Mouse (Mus musculus): Measurements from ENCODE around the gene Gm49354. TPM values are rescaled to one million over a fixed set of nuclear protein-coding genes. Genes with fewer than 3 reads are reported as not detected.

The Gm49354 gene
- polyA plus RNA-seq, 1 experiment from 2014 or later: not detected

GRCm38 (mm10) chr13:59814109-59814591 lies 32.1 kb upstream of the Gm49354 start:
- TF ChIP-seq CTCF (IDR thresholded peaks at IDR 0.05; ENCODE audit: low read depth): no peak
- Histone ChIP-seq H3K4me1 (replicated peaks; ENCODE audit: control insufficient read depth, insufficient read depth, low read length) (no peaks in the 10 kb centered on the region), H3K4me2 (replicated peaks; ENCODE audit: low read depth) (no peak overlapping the region), H3K27me3 (replicated peaks; ENCODE audit: control insufficient read depth, insufficient read depth, low read length) (no peaks in the 10 kb centered on the region), H3K9ac (ENCODE audit: low read depth, low read length) (no peak overlapping the region), H3K27ac (ENCODE audit: low read depth, low read length) (peak overlapping the region; percentile 50), H3K9me3 (ENCODE audit: control insufficient read depth) (no peaks in the 10 kb centered on the region), H3K4me3 (ENCODE audit: low read depth, low read length) (no peak overlapping the region), H3K36me3 (ENCODE audit: control insufficient read depth, insufficient read depth) (peaks cover 82% of the 10 kb centered on the region)
- ATAC-seq: peak; percentile 62
- 60% methylated on average over 6 of the region's 6 CpGs for WGBS

- H3K36me3 ChIP-seq (ENCODE audit: control insufficient read depth, insufficient read depth): peaks cover 92% of the 10 kb centered on the region
- no peaks in the 10 kb centered on the region for H3K9me3 ChIP-seq (ENCODE audit: control insufficient read depth)
- no peak overlapping the region for H3K4me3 ChIP-seq (ENCODE audit: low read depth, low read length)
- no peaks in the 10 kb centered on the region for H3K27me3 ChIP-seq (replicated peaks; ENCODE audit: control insufficient read depth, insufficient read depth, low read length)
- no peaks in the 10 kb centered on the region for H3K4me1 ChIP-seq (replicated peaks; ENCODE audit: control insufficient read depth, insufficient read depth, low read length)
- TF ChIP-seq CTCF (IDR thresholded peaks at IDR 0.05; ENCODE audit: low read depth): no peak
- H3K9ac ChIP-seq (ENCODE audit: low read depth, low read length): no peak overlapping the region
- H3K27ac ChIP-seq (ENCODE audit: low read depth, low read length): no peak overlapping the region
- H3K4me2 ChIP-seq (replicated peaks; ENCODE audit: low read depth): no peak overlapping the region
- 95% methylated on average over 3 of the region's 3 CpGs for WGBS
- ATAC-seq: no peak
Observed at GRCm38 (mm10) chr13:59811581-59811980, 29.5 kb upstream of the Gm49354 start.

- no peak for ATAC-seq
- WGBS: 75% methylated on average over 6 of the region's 6 CpGs
- H3K36me3 ChIP-seq (ENCODE audit: control insufficient read depth, insufficient read depth): peaks cover 98% of the 10 kb centered on the region
Observed at GRCm38 (mm10) chr13:59801000-59801399, 19.0 kb upstream of the Gm49354 start.

GRCm38 (mm10) chr13:59800077-59800476 lies 18.0 kb upstream of the Gm49354 start:
- H3K36me3 ChIP-seq (ENCODE audit: control insufficient read depth, insufficient read depth): peaks cover 98% of the 10 kb centered on the region
- 86% methylated on average over 2 of the region's 2 CpGs for WGBS

More at GRCm38 (mm10) chr13:59801000-59801399, 19.0 kb upstream of the Gm49354 start:
- no peak overlapping the region for H3K27ac ChIP-seq (ENCODE audit: low read depth, low read length)
- H3K9me3 ChIP-seq (ENCODE audit: control insufficient read depth): no peaks in the 10 kb centered on the region
- H3K4me2 ChIP-seq (replicated peaks; ENCODE audit: low read depth): no peak overlapping the region
- no peak overlapping the region for H3K9ac ChIP-seq (ENCODE audit: low read depth, low read length)
- no peak for TF ChIP-seq CTCF (IDR thresholded peaks at IDR 0.05; ENCODE audit: low read depth)
- H3K4me3 ChIP-seq (ENCODE audit: low read depth, low read length): no peak overlapping the region
- H3K4me1 ChIP-seq (replicated peaks; ENCODE audit: control insufficient read depth, insufficient read depth, low read length): no peaks in the 10 kb centered on the region
- H3K27me3 ChIP-seq (replicated peaks; ENCODE audit: control insufficient read depth, insufficient read depth, low read length): no peaks in the 10 kb centered on the region

GRCm38 (mm10) chr13:59798306-59798705 lies 16.3 kb upstream of the Gm49354 start:
- Histone ChIP-seq H3K4me3 (ENCODE audit: low read depth, low read length) (no peak overlapping the region), H3K4me2 (replicated peaks; ENCODE audit: low read depth) (no peak overlapping the region)
- no peak for ATAC-seq

More at GRCm38 (mm10) chr13:59800077-59800476, 18.0 kb upstream of the Gm49354 start:
- no peak overlapping the region for H3K9ac ChIP-seq (ENCODE audit: low read depth, low read length)
- no peak for ATAC-seq
- no peak for TF ChIP-seq CTCF (IDR thresholded peaks at IDR 0.05; ENCODE audit: low read depth)
- no peaks in the 10 kb centered on the region for H3K9me3 ChIP-seq (ENCODE audit: control insufficient read depth)
- H3K27me3 ChIP-seq (replicated peaks; ENCODE audit: control insufficient read depth, insufficient read depth, low read length): no peaks in the 10 kb centered on the region
- H3K4me2 ChIP-seq (replicated peaks; ENCODE audit: low read depth): no peak overlapping the region
- H3K4me1 ChIP-seq (replicated peaks; ENCODE audit: control insufficient read depth, insufficient read depth, low read length): no peaks in the 10 kb centered on the region
- H3K4me3 ChIP-seq (ENCODE audit: low read depth, low read length): no peak overlapping the region
- H3K27ac ChIP-seq (ENCODE audit: low read depth, low read length): no peak overlapping the region

GRCm38 (mm10) chr13:59796466-59796848 lies 14.4 kb upstream of the Gm49354 start:
- H3K4me3 ChIP-seq (ENCODE audit: low read depth, low read length): no peak overlapping the region
- H3K27me3 ChIP-seq (replicated peaks; ENCODE audit: control insufficient read depth, insufficient read depth, low read length): no peaks in the 10 kb centered on the region
- WGBS: 84% methylated on average over 9 of the region's 9 CpGs
- peak overlapping the region; percentile 5; the same call in 1 of the 2 replicates for H3K27ac ChIP-seq (ENCODE audit: low read depth, low read length)
- H3K4me1 ChIP-seq (replicated peaks; ENCODE audit: control insufficient read depth, insufficient read depth, low read length): no peaks in the 10 kb centered on the region
- peaks cover 95% of the 10 kb centered on the region for H3K36me3 ChIP-seq (ENCODE audit: control insufficient read depth, insufficient read depth)
- H3K9ac ChIP-seq (ENCODE audit: low read depth, low read length): no peak overlapping the region
- ATAC-seq: no peak
- H3K9me3 ChIP-seq (ENCODE audit: control insufficient read depth): no peaks in the 10 kb centered on the region
- H3K4me2 ChIP-seq (replicated peaks; ENCODE audit: low read depth): no peak overlapping the region
- TF ChIP-seq CTCF (IDR thresholded peaks at IDR 0.05; ENCODE audit: low read depth): no peak

More at GRCm38 (mm10) chr13:59798306-59798705, 16.3 kb upstream of the Gm49354 start:
- no peaks in the 10 kb centered on the region for H3K4me1 ChIP-seq (replicated peaks; ENCODE audit: control insufficient read depth, insufficient read depth, low read length)
- no peak overlapping the region for H3K9ac ChIP-seq (ENCODE audit: low read depth, low read length)
- H3K27ac ChIP-seq (ENCODE audit: low read depth, low read length): no peak overlapping the region
- 89% methylated on average over 1 of the region's 1 CpGs for WGBS
- H3K27me3 ChIP-seq (replicated peaks; ENCODE audit: control insufficient read depth, insufficient read depth, low read length): no peaks in the 10 kb centered on the region
- H3K36me3 ChIP-seq (ENCODE audit: control insufficient read depth, insufficient read depth): peaks cover 95% of the 10 kb centered on the region
- TF ChIP-seq CTCF (IDR thresholded peaks at IDR 0.05; ENCODE audit: low read depth): no peak
- H3K9me3 ChIP-seq (ENCODE audit: control insufficient read depth): no peaks in the 10 kb centered on the region
